Mouse (Mus musculus): ENCODE data around the gene Vrk1. TPM values are rescaled to one million over a fixed set of nuclear protein-coding genes. Genes with fewer than 3 reads are reported as not detected.

Vrk1 gene
- total RNA-seq, 1 experiment from 2014 or later, result 167 TPM

- ATAC-seq (replicated peaks; ENCODE audit: low read depth, poor library complexity, severe bottlenecking), result no peak
Measured at GRCm38 (mm10) chr12:106034761-106035160, 24.7 kb downstream of the Vrk1 start.

DNA sequence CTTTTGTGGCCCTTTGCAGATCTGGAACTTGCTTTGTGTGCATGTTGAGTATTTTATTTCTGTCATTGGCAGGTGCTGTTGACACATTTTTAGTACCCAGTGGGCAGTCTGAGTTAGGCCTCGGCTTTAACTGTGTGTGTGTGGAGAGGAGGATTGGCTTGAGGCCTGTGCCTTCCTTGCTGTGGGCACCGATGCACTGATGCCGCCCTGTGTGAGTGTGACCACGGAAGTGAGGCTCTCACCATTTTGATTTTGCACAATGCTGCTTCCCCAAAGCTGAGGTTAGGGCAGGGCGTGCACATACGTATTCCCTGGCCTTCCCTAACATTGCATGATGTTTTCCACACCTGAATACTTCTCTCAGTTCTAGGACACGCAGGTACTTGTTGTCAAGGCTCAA, 30.2 kb downstream of the Vrk1 start:
- ATAC-seq (replicated peaks; ENCODE audit: low read depth, poor library complexity, severe bottlenecking), result no peak

- ATAC-seq (replicated peaks; ENCODE audit: low read depth, poor library complexity, severe bottlenecking), result no peak
Measured at GRCm38 (mm10) chr12:106046143-106046795, 36.2 kb downstream of the Vrk1 start.

DNA sequence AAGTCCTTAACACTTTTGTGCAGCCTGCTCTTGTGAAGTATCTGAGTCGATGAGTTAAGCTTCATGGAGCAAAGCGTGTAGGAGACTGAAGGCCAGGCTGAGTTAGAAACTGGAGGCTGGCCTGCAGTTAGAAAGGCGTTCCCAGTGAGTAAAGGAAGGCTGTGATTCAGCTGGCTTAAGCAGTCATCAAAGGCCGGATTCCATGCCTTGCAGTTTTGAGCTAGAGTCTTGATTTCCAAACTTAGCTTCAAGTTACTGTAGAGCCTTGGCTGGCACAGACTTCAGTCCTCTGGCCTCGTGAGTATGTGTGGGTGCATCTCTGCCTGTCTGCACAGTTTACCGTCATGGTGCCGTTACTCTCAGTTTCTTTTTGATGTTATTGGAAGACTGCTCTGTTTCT, 42.2 kb downstream of the Vrk1 start:
- ATAC-seq (replicated peaks; ENCODE audit: low read depth, poor library complexity, severe bottlenecking), result no peak

DNA sequence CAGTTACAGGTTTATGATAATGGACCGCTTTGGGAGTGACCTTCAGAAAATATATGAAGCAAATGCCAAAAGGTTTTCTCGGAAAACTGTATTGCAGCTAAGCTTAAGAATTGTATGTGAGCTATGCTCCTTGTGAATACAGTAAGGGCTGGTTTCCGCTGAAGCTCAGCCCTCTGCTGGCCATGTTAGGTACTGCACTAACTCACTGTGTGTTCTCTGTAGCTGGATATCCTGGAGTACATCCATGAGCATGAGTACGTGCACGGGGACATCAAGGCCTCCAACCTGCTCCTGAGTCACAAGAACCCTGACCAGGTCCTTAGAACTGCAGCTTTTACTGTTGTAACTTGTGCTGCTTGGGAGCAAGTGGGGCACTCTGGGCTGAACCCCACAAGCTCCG, 45.8 kb downstream of the Vrk1 start:
- ATAC-seq (replicated peaks; ENCODE audit: low read depth, poor library complexity, severe bottlenecking), result peak; percentile 95

DNA sequence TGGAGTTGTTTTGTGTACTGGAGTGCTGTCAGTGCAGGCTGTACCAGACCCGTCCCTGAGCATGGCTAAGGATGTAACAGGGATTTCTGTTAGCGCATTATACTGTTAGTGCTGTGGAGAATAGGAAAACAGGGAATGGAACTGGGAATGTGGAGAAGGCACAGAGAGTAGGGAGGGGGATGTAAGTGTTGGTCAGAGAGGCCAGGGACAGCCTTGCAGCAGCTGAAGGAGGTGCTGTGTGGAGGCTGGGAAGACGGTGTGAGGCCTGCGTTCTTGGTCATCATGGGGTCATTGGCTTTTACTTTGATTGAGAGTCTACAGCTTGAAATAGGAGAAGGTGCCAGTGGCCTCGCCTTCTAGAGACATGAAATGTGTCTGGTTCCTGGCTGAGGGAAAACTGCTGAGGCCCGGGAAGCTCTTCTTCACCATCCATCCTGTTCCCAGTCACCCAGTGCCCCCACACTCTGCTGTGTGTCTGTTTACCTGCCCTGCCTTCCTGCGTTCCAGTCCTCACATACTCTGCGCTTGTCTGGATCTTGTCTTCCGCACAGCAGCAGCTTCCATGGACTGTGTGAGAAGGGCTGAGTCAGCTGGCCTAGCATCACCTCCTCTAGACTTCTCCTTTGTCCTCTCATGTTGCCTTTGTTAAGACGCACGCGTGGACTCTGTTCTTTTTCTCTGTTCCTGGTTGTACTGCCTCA, 50.0 kb downstream of the Vrk1 start:
- ATAC-seq (replicated peaks; ENCODE audit: low read depth, poor library complexity, severe bottlenecking), result no peak

- no peak for ATAC-seq (replicated peaks; ENCODE audit: low read depth, poor library complexity, severe bottlenecking)
Measured at GRCm38 (mm10) chr12:106070434-106071155, 60.6 kb downstream of the Vrk1 start.

- ATAC-seq (replicated peaks; ENCODE audit: low read depth, poor library complexity, severe bottlenecking), result no peak
Measured at GRCm38 (mm10) chr12:106071575-106072166, 61.6 kb downstream of the Vrk1 start.

GRCm38 (mm10) chr12:106074371-106075155, 64.5 kb downstream of the Vrk1 start:
- no peak for ATAC-seq (replicated peaks; ENCODE audit: low read depth, poor library complexity, severe bottlenecking)

DNA sequence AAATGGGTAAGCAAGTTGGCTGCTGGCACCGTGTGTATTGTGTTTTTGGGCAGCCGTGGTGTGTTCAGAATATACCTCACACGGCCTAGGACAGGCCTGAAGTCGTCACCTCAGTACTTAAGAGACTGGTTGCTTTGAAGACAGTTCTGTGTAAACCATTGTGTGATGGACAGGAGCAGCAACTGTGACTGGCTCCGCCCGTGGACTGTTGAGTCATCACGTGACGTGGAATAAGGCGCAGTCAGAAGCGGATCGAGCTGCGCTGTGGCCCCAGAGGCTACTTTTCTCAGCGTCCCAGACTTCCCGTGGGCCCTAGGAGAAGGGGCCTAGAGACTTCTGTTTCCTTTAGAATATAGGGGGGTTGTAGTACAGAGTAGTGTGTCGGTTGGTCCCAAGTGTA, 66.1 kb downstream of the Vrk1 start:
- ATAC-seq (replicated peaks; ENCODE audit: low read depth, poor library complexity, severe bottlenecking), result no peak

DNA sequence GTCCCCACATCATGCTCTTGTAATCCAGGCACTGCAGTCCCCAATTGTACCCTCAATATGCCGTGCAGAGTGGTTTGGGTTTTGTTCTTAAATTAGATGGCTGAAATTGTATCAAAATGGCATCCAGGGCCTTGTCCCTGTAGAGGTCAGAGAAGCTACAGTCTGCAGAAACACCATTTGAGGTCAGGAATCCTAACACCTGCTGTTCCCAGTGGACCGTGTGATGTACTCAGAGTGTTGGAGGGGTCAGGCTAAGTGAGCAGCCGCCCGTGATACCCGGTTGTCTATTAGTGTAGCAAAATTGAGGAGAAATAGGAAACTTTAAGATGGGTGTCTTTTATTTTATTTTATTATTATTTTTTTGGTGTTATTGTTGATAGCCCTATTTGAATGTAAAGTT, 70.5 kb downstream of the Vrk1 start:
- no peak for ATAC-seq (replicated peaks; ENCODE audit: low read depth, poor library complexity, severe bottlenecking)

DNA sequence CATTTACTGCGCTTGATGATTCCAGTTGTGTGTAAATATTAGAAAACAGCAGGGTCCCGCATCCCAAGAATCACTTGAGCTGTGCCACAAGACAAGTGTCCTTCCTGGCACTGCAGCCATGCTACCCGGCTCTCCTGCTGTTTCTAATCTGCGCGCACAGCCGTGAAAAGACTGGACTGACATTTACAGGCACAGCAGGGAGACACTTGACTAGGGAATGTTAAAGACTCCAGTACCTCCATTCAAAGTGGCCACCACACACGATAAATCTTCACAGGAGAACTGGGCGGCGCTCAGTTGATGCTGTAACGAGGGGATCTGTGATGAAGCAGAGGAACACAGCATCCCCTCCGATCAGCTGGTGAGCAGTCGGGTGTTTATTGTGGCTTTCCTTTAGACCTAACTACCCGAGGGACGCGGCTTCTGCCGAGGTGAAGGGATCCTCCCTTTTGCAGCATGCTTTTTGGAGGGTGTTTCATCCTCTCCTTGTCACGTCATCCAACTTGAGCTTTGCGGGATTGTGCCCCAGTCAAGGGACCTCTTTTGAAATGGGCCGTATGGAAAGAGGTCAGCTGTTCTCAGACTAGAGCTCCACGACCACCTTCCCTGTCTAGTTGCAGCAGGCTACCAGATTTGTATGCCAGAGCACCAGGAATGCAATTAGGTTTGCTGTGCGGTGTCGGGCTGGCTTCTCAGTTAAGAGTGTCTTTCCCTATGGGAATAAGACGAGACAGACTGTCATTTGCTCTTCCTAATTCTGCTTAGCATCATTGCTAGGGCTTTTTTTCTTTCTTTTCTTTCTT, 71.1 kb downstream of the Vrk1 start:
- ATAC-seq (replicated peaks; ENCODE audit: low read depth, poor library complexity, severe bottlenecking), result no peak

- ATAC-seq (replicated peaks; ENCODE audit: low read depth, poor library complexity, severe bottlenecking), result no peak
Measured at GRCm38 (mm10) chr12:106081748-106082140, 71.7 kb downstream of the Vrk1 start.

GRCm38 (mm10) chr12:106082191-106082957, 72.3 kb downstream of the Vrk1 start:
- ATAC-seq (replicated peaks; ENCODE audit: low read depth, poor library complexity, severe bottlenecking), result no peak

DNA sequence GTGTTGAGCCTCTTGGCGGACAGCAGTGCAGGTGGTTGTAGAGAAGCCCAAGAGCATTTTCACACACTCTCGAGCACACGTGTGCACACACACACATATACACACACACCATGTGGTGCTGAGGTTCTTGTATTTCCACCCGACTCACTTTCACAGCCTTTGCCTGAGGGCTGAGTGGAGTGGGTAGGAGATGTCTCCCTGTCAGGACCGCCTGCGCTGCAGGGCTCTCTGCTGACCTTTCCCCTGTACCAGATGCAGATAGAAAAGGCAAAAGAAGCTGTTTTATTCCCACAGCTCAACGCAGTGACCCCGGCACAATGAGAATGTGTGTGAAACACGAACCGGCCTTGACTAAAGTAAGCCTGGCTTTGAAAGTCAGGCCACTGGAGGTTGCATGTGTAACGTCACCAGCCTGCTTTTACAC, 72.9 kb downstream of the Vrk1 start:
- no peak for ATAC-seq (replicated peaks; ENCODE audit: low read depth, poor library complexity, severe bottlenecking)

DNA sequence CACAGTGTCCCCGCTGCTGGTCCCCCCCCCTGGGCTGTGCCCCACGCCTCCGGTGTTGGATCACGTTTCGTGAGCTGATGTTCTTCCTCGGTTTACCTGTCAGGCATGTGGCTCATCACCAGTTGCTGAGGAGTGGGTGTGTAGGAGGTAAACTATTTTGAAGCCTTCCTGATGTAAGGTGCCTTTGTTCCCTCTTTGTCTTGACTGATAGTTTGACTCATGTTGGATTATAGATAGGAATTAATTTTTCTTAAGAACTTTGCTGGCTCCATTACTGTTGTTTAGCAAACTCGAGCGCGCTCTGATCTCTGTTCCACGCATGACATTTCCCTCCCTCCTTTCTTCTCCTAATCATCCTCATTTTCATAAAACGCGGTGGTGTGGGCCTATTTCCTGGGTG, 74.1 kb downstream of the Vrk1 start:
- ATAC-seq (replicated peaks; ENCODE audit: low read depth, poor library complexity, severe bottlenecking), result no peak

DNA sequence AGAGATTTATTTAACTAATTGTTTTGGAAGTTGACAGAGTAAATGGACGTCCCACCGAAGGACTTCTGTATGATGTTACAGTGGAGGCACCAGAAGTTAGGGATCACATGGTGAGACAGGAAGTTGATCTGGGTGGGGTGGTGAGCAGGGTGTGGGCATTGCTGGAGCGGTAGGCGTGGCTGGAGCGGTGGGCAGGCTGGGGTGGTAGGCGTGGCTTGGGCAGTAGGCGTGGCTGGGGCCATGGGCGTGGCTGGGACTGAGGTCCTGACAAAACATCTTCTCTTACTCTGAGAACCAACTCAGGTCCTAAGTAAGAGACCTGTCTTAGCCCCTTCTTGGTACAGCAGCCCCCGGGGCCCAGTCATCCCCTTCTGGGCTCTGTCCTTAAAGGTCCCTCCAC, 84.8 kb downstream of the Vrk1 start:
- no peak for ATAC-seq (replicated peaks; ENCODE audit: low read depth, poor library complexity, severe bottlenecking)

GRCm38 (mm10) chr12:106102003-106102402, 92.0 kb downstream of the Vrk1 start:
- no peak for ATAC-seq (replicated peaks; ENCODE audit: low read depth, poor library complexity, severe bottlenecking)

Measured in common myeloid progenitor, adult 5-6 weeks (primary cell).